14 mouse cellular contexts compared by ENCODE assay signal in genomic region chr2:118418076-118418475, GRCm38 (mm10). TPM values are rescaled to one million over a fixed set of nuclear protein-coding genes. Genes with fewer than 3 reads are reported as not detected.
"Had no signal": no experiment of that assay in that cellular context is flagged by ENCODE, and none has a peak within 500 bp of the region (broad histone marks: within the 10 kb centered on the region; RNA-seq: fewer than 3 reads in every experiment).

No protein-coding gene starts in this region.

- DNase-seq: gastrocnemius, adult 2 months; gastrocnemius, postnatal 10 days; gastrocnemius, postnatal 25 days; heart, adult 18-20 months; heart, postnatal 14 days; heart, postnatal 4 days; kidney, adult 18-20 months; kidney, adult 8-10 months; kidney, postnatal 10 days; kidney, postnatal 36 days; liver; liver, embryonic 13.5 days had no signal

RNA-seq across cellular contexts. Expression of gene Gpr176, which starts 44.9 kb away (rescaled TPM):
- total RNA-seq: granulocyte monocyte progenitor cell, adult 5-6 weeks had no signal
- polyA plus RNA-seq: heart, embryonic 11.5 days had no signal
